Mouse (Mus musculus) granulocyte monocyte progenitor cell, adult 5-6 weeks (primary cell): ENCODE data around the gene Gm8879. TPM values are rescaled to one million over a fixed set of nuclear protein-coding genes. Genes with fewer than 3 reads are reported as not detected.
"Not testable (repeated sequence)": the region's sequence is repeated elsewhere in the genome, so short reads cannot be mapped to it uniquely, and the experiment has no call there.

Source experiments
- ATAC-seq: replicated peaks from 2 replicates; pipeline ENCODE4 v1.8.0; 2016; ENCODE audit warnings: mild to moderate bottlenecking, moderate TSS enrichment, inconsistent platforms; ENCODE audit not compliant: poor library complexity, severe bottlenecking
- total RNA-seq, 2 experiments: library from RNA; stranded (forward) in 1 of 2; stranded (reverse) in 1 of 2; fragments of 200-712, 200-1000 nt in 1 of 2; fragments of >200 nt in 1 of 2; fragmentation: Nextera tagmentation in 1 of 2; gene quantifications; 2 replicates each; pipeline ENCODE4 v1.2.3; 2014 to 2017

Gm8879 gene
- total RNA-seq (2014; fragmentation: Nextera tagmentation) (not detected in 2 replicates), total RNA-seq (2017) (not detected in 2 replicates)

- not testable (repeated sequence) for ATAC-seq
Observed at GRCm38 (mm10) chr5:11127334-11127733, at the start of gene Gm8879. TSS of gene Gm8879 (plus strand) at chr5:11127634.

- not testable (repeated sequence) for ATAC-seq
Observed at GRCm38 (mm10) chr5:11138031-11138430, 10.6 kb downstream of the Gm8879 start.

Other genes starting within 250 kb of the Gm8879 start
- gene Gm8871, start 179.8 kb upstream of the Gm8879 start, total RNA-seq (2014; fragmentation: Nextera tagmentation), result not detected in 2 replicates
- gene Gm8871, start 179.8 kb upstream of the Gm8879 start, total RNA-seq (2017), result not detected in 2 replicates
- gene Gm8857, start 179.8 kb upstream of the Gm8879 start, total RNA-seq (2014; fragmentation: Nextera tagmentation), result not detected in 2 replicates
- gene Gm8857, start 179.8 kb upstream of the Gm8879 start, total RNA-seq (2017), result not detected in 2 replicates
- gene Gm5861, start 55.4 kb downstream of the Gm8879 start, total RNA-seq (2014; fragmentation: Nextera tagmentation), result not detected in 2 replicates
- gene Gm5861, start 55.4 kb downstream of the Gm8879 start, total RNA-seq (2017), result not detected in 2 replicates
- not detected in 2 replicates for gene Gm8890, start 128.4 kb downstream of the Gm8879 start, total RNA-seq (2014; fragmentation: Nextera tagmentation)
- not detected in 2 replicates for gene Gm8890, start 128.4 kb downstream of the Gm8879 start, total RNA-seq (2017)
- not detected in 2 replicates for gene Speer1, start 213.9 kb downstream of the Gm8879 start, total RNA-seq (2014; fragmentation: Nextera tagmentation)
- gene Speer1, start 213.9 kb downstream of the Gm8879 start, total RNA-seq (2017), result not detected in 2 replicates